Mouse (Mus musculus) forebrain, embryonic 16.5 days (tissue): Measurements from ENCODE around the gene 1110032A03Rik. TPM values are rescaled to one million over a fixed set of nuclear protein-coding genes. Genes with fewer than 3 reads are reported as not detected.

Experiments used
- ATAC-seq: fragments of 200-750 bp; cut with Nextera tagmentation; 2 replicates; pipeline ENCODE4 v1.8.0; 2017; ENCODE audit warnings: mild to moderate bottlenecking, moderate library complexity
- H3K27ac ChIP-seq: fragments of 300-500 bp; sonication (generic); 2 replicates; pipeline ENCODE4 v1.5.1; 2014; ENCODE audit warnings: low read length, control low read depth
- H3K27me3 ChIP-seq: fragments of 300-500 bp; sonication (generic); replicated peaks from 2 replicates; pipeline ENCODE4 v1.6.1; 2014; ENCODE audit warnings: low read length; ENCODE audit not compliant: control insufficient read depth, insufficient read depth
- H3K36me3 ChIP-seq: fragments of 300-500 bp; sonication (generic); 2 replicates; pipeline ENCODE4 v1.6.1; 2014; ENCODE audit not compliant: control insufficient read depth, insufficient read depth
- H3K4me1 ChIP-seq: fragments of 300-500 bp; sonication (generic); replicated peaks from 2 replicates; pipeline ENCODE4 v1.6.1; 2014; ENCODE audit warnings: low read length; ENCODE audit not compliant: control insufficient read depth, insufficient read depth
- H3K4me2 ChIP-seq: fragments of 300-500 bp; sonication (generic); 2 replicates; pipeline ENCODE4 v1.6.1; 2014; ENCODE audit warnings: mild to moderate bottlenecking, low read length, control low read depth
- H3K4me3 ChIP-seq: fragments of 300-500 bp; sonication (generic); replicated peaks from 2 replicates; pipeline ENCODE4 v1.5.1; 2014; ENCODE audit warnings: mild to moderate bottlenecking, low read length, control low read depth
- H3K9ac ChIP-seq: fragments of 300-500 bp; sonication (generic); replicated peaks from 2 replicates; pipeline ENCODE4 v1.6.1; 2014; ENCODE audit warnings: low read depth, low read length, control low read depth
- H3K9me3 ChIP-seq: fragments of 300-500 bp; sonication (generic); 2 replicates; pipeline ENCODE4 v1.6.1; 2016; ENCODE audit warnings: low read length; ENCODE audit not compliant: control insufficient read depth
- WGBS: fragments of 180-500 bp; shearing (Covaris S2); extraction: QIAGEN DNeasy Blood & Tissue Kit; methylation state at CpG from one replicate; pipeline ENCODE4 v1.1.7; 2014; 5-methylcytosine and 5-hydroxymethylcytosine counted together
- polyA plus RNA-seq: library from polyadenylated mRNA; unstranded; fragments of >200 nt; fragmentation: Nextera tagmentation; extraction: Ambion mirVana; gene quantifications from 2 replicates; pipeline ENCODE4 v1.2.1, GENCODE M21; 2015

Gene 1110032A03Rik
- polyA plus RNA-seq, 1 experiment from 2014 or later = 56.1 TPM

DNA sequence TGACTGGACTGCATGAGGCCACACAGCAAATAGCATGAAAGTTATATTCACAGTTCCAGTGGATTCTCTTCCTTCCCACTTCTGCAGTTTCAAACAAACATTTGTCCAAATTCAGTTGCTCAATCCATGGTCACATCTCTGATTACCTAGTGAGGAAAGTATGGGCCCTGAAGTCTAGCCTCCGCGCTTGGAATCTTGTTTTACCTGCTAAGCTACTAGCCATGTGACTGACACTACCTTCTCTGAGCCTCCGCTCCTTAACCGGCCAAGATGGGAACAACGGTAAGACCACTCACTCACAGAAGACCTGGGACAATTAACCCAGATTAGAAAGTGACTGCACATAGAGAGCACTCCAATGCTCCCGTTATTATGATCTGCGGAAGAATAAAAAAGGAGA, 29.5 kb downstream of the 1110032A03Rik start:
- no peaks in the 10 kb centered on the region for H3K36me3 ChIP-seq
- no peak for ATAC-seq
- peaks cover 3% of the 10 kb centered on the region for H3K4me1 ChIP-seq
- H3K27me3 ChIP-seq = 0 out of 2 replicates have a peak, but pooled peaks cover 5% of the 10 kb centered on the region
- no peaks in the 10 kb centered on the region for H3K9me3 ChIP-seq
- peak overlapping the region; percentile 42 for H3K9ac ChIP-seq
- H3K4me2 ChIP-seq = peak overlapping the region; percentile 53
- WGBS = 14% methylated on average over 7 of the region's 7 CpGs
- no peak overlapping the region for H3K27ac ChIP-seq
- peak overlapping the region; percentile 33 for H3K4me3 ChIP-seq

DNA sequence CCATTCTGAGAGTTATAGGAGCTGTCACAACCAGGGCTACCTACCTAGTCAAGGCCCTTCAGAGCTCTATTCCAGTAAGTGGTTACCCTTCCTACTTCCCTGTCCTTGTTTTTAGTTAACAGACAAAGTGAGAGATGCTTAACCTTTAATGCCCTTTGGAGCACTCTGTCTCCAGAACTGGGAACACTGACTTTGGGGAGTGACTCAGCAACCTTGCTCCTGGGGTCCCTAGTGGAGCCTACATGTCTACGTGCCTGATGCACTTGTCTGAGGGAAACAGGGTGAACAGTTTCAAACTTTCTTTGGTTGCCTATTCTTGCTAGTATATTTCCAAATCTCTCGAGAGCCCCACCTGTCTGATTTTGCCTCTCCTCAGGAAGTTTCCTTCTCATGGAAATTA, 32.6 kb downstream of the 1110032A03Rik start:
- ATAC-seq = no peak
- H3K4me2 ChIP-seq = no peak overlapping the region
- H3K9ac ChIP-seq = no peak overlapping the region
- H3K4me1 ChIP-seq = peaks cover 13% of the 10 kb centered on the region
- no peaks in the 10 kb centered on the region for H3K36me3 ChIP-seq
- H3K27me3 ChIP-seq = 0 out of 2 replicates have a peak, but pooled peaks cover 4% of the 10 kb centered on the region
- H3K27ac ChIP-seq = no peak overlapping the region
- H3K4me3 ChIP-seq = no peak overlapping the region
- 80% methylated on average over 2 of the region's 2 CpGs for WGBS
- no peaks in the 10 kb centered on the region for H3K9me3 ChIP-seq

DNA sequence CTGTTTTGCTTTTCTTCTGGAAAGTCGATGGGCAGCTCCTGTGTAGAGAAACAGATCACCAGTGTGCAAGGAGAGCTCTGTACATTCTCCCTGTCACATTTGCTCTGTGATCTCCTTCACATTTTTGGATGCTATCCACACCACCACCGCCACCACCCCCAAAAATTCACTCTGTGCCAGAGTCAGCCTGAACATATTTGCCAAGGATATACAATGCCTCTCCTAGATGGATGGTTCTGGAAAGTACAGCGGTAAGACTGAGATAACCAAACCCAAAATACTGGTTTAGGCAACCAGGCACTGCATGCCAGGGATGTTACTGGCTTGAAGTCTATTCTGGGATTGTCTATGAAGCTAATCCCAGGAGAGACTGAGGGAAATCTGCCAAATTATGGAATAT, 33.1 kb downstream of the 1110032A03Rik start:
- WGBS = 78% methylated on average over 3 of the region's 3 CpGs
- Histone ChIP-seq H3K4me2 (no peak overlapping the region), H3K36me3 (no peaks in the 10 kb centered on the region), H3K27ac (no peak overlapping the region), H3K9me3 (no peaks in the 10 kb centered on the region), H3K27me3 (0 out of 2 replicates have a peak, but pooled peaks cover 3% of the 10 kb centered on the region), H3K4me3 (no peak overlapping the region), H3K4me1 (peaks cover 13% of the 10 kb centered on the region), H3K9ac (no peak overlapping the region)
- no peak for ATAC-seq

DNA sequence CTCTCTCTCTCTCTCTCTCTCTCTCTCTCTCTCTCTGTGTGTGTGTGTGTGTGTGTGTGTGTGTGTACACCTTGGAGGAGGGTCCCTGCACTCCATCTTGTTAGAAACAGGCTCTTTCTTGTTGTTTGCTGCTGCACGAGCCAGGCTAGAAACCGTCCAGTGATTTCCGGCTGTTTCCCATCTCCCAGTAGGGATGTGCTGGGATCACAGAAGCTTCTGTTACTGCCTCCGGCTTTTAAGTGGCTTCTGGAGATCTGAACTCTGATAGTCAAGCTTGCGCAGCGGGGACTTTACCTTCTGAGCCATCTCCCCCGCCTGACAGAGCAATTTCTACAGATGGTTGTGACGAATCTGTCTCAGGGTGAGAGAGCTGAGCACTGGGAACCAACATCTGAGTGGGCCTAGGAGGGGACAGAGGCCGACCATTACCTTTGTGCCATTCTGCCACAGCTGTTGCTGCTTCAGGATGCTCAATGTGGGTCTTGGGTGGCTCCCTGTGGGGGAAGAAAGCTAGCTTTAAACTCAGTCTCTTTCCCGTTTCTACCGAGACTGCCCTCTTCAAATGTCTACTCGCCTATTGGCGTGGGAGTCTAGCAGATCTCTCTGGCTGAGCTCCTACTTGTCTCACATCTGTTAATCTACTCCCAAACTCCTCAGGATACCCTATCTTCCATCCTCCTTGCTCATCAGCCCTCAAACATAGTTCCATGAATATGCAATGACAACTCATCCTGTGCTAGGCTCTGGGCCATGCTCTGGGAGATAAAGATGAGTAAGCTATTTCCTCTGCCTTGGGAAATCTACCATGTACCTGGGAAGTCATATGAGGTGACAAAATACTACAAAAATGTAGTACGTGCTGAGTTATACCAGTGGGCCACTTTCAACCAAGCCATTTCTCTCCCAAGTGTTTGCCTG, 34.2 kb downstream of the 1110032A03Rik start:
- no peaks in the 10 kb centered on the region for H3K36me3 ChIP-seq
- 91% methylated on average over 14 of the region's 14 CpGs for WGBS
- no peak for ATAC-seq
- no peak overlapping the region for H3K4me3 ChIP-seq
- 0 out of 2 replicates have a peak, but pooled peaks cover 2% of the 10 kb centered on the region for H3K27me3 ChIP-seq
- no peak overlapping the region for H3K9ac ChIP-seq
- peaks cover 12% of the 10 kb centered on the region for H3K4me1 ChIP-seq
- H3K4me2 ChIP-seq = no peak overlapping the region
- H3K9me3 ChIP-seq = no peaks in the 10 kb centered on the region
- H3K27ac ChIP-seq = no peak overlapping the region

DNA sequence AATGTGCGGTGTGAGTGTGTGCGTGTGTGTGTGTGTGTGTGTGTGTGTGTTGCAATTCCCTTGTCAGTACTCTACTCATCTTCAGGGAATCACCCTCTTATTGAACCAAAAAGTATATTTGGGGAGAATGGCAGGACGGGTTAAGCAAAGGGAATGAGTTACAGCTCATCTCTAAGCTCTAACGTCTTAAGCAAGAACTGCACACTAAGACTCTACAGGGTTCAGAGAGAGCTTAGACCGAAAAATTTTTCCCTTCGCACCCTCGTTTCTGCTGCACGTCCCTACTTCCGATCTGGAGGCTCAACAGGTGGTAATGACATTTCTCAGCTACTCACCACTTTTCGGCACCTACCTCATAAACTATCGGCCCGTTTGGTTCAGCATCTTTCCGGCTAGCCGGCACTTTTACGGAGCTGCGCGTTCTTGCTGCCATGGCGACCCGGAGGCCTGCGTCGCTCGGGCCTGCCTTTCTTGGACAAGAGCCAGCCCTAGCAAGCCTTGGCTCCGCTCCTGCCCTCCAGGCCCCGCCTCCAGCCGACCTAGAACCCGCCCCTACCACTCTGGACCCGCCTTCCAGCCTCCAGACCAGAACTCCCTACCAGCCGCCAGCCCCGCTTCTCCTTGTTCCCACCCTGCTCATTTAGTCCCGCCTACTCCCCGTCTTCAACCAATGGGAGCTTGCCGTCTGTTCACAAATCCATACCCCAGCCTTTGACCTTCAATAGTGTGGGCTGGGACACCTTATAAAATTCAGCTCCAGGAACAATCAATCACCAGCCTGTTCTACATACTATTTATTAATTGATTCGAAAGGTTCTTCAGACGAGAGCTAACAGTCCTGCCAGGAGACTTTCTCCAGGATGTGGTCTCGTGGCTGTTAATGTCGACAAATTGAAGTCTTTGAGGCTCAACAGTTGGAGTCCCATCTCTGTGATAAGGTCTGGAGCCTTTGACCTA, 36.1 kb downstream of the 1110032A03Rik start, which contains the start of gene Dixdc1:
TSS of gene Dixdc1 (minus strand) at position 604 of the 957 bp plus-strand sequence.
- peak within 1 kb of the TSS; percentile 53 for H3K4me2 ChIP-seq
- no peak within 1 kb of the TSS for H3K27ac ChIP-seq
- ATAC-seq = peak; percentile 94
- no peak within 1 kb of the TSS for H3K9ac ChIP-seq
- H3K4me1 ChIP-seq = peaks cover 10% of the 10 kb centered on the region
- no peaks in the 10 kb centered on the region for H3K36me3 ChIP-seq
- no peaks in the 10 kb centered on the region for H3K27me3 ChIP-seq
- H3K9me3 ChIP-seq = no peaks in the 10 kb centered on the region
- H3K4me3 ChIP-seq = peak within 1 kb of the TSS; percentile 36
- 12% methylated on average over 36 of the region's 36 CpGs for WGBS

DNA sequence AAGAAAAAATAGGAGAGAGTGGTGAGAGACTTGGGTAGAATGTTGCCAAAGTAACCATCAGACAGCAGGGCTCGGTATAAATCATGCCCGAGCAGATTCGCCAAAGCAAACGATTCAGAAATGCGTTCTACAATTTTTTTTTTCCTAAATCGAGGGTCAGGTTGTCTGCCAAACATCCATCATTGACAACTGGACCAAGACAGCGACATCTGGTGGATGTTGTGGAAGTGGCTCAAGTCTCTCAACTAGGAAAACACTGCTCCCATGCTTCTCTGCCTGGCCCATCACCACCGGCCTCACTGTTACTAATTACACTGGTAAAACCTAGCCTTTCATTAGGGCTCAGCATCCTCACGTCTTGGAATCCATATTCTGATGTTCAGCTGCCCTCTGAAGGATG, 40.3 kb downstream of the 1110032A03Rik start:
- Histone ChIP-seq H3K4me3 (no peak overlapping the region), H3K9ac (no peak overlapping the region), H3K27me3 (no peaks in the 10 kb centered on the region), H3K36me3 (no peaks in the 10 kb centered on the region), H3K4me2 (peak overlapping the region; percentile 38), H3K4me1 (peaks cover 10% of the 10 kb centered on the region), H3K27ac (no peak overlapping the region), H3K9me3 (no peaks in the 10 kb centered on the region)
- WGBS = 2% methylated on average over 9 of the region's 9 CpGs
- no peak for ATAC-seq

DNA sequence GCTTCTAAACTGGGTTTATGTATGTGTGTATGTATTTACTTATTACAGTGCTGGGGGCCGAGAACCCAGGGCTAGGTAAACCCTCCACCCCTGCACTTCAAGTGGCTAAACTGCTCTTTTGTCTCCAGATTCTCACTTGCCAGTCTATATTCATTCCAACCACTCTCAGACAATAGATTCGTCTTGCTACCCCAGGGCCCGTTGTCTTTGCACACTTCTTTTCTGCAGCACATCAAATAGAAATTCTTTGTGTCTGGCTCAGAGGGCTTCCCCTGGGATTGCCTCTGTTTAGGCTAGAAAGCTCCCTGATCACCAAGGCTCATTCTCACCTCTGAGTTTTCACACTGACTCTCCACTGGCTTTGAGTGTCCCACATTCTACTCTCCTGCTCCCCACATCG, 42.8 kb downstream of the 1110032A03Rik start:
- no peak overlapping the region for H3K27ac ChIP-seq

DNA sequence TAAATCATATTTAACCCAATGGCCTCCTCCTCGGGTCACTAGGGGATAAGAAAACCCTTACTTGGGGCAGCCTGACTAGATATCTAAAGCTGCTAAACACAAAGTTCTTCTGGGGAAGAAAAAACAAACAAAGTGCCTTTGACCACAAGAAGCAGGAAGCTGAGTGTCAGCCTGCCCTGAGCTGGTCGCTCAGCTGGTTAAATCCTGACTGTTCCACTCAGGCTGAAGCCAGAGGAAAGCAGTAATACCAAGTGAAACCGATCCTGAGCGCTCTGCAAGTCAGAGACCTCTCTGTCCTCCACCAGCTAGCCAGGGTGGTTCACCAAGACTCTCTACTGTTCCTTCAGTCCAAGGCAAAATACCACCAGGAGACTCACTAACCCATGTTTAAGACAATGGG, 45.7 kb downstream of the 1110032A03Rik start:
- H3K9me3 ChIP-seq = no peaks in the 10 kb centered on the region
- H3K4me2 ChIP-seq = no peak overlapping the region
- no peak overlapping the region for H3K4me3 ChIP-seq
- WGBS = 75% methylated on average over 4 of the region's 4 CpGs
- no peak for ATAC-seq
- H3K27ac ChIP-seq = no peak overlapping the region
- H3K9ac ChIP-seq = no peak overlapping the region
- H3K27me3 ChIP-seq = no peaks in the 10 kb centered on the region
- peaks cover 30% of the 10 kb centered on the region for H3K4me1 ChIP-seq
- no peaks in the 10 kb centered on the region for H3K36me3 ChIP-seq

More for the DNA sequence above, 42.8 kb downstream of the 1110032A03Rik start:
- H3K4me1 ChIP-seq = peaks cover 5% of the 10 kb centered on the region
- no peak overlapping the region for H3K4me2 ChIP-seq
- H3K36me3 ChIP-seq = no peaks in the 10 kb centered on the region
- no peaks in the 10 kb centered on the region for H3K9me3 ChIP-seq
- 7% methylated on average over 4 of the region's 4 CpGs for WGBS
- H3K9ac ChIP-seq = no peak overlapping the region
- H3K27me3 ChIP-seq = no peaks in the 10 kb centered on the region
- no peak for ATAC-seq
- no peak overlapping the region for H3K4me3 ChIP-seq
